Mouse (Mus musculus): Measurements from ENCODE around the gene 1700024B05Rik.
"Not testable (repeated sequence)": the region's sequence is repeated elsewhere in the genome, so short reads cannot be mapped to it uniquely, and the experiment has no call there.

DNA sequence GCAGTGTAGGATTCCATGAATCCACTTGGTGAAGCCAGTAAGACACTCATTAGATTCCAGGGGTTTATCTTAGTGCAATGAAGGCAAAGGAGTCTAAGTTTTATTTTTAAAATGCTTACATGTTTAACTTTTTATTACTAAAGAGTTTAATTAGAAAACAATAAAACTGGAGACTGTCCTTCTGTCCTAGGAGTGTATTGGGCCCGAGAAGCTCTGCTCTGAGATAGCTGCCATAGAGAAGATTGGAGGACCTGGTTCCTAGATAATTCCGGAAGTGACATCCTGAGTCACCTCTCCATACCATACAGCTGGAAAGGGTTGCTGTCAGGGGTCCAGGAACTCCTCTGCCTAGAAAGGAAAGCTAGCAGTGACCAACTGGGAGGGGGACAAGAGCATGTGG is at the start of gene 1700024B05Rik:
- not testable (repeated sequence) for TF ChIP-seq CTCF, EP300 (IDR thresholded peaks at IDR 0.05; ENCODE audit: low read depth)

Measured in heart, postnatal 0 days (tissue).